Mouse (Mus musculus) G1E (cell line): ENCODE measurements around the gene Cdk5r2.

Experiments used
- CTCF ChIP-seq: IDR thresholded peaks from 2 replicates; pipeline ENCODE4 v1.5.1; 2012; ENCODE audit warnings: low read depth, low read length, inconsistent platforms, mixed read lengths
- GATA1 ChIP-seq: IDR thresholded peaks from 2 replicates; pipeline ENCODE4 v1.6.1; 2012; ENCODE audit warnings: borderline replicate concordance, low read length, inconsistent platforms, mixed read lengths
- GATA2 ChIP-seq: IDR thresholded peaks from 2 replicates; pipeline ENCODE4 v1.6.1; 2012; ENCODE audit warnings: low read depth, low read length, inconsistent platforms, borderline replicate concordance
- POLR2AphosphoS5 ChIP-seq: IDR thresholded peaks from 2 replicates; pipeline ENCODE4 v1.6.1; 2012; ENCODE audit warnings: low read depth, low read length, inconsistent platforms; ENCODE audit not compliant: insufficient replicate concordance
- TAL1 ChIP-seq: conservative IDR thresholded peaks from 2 replicates; pipeline ENCODE4 v1.6.1; 2012; ENCODE audit warnings: low read depth, low read length, inconsistent platforms, mixed read lengths

DNA sequence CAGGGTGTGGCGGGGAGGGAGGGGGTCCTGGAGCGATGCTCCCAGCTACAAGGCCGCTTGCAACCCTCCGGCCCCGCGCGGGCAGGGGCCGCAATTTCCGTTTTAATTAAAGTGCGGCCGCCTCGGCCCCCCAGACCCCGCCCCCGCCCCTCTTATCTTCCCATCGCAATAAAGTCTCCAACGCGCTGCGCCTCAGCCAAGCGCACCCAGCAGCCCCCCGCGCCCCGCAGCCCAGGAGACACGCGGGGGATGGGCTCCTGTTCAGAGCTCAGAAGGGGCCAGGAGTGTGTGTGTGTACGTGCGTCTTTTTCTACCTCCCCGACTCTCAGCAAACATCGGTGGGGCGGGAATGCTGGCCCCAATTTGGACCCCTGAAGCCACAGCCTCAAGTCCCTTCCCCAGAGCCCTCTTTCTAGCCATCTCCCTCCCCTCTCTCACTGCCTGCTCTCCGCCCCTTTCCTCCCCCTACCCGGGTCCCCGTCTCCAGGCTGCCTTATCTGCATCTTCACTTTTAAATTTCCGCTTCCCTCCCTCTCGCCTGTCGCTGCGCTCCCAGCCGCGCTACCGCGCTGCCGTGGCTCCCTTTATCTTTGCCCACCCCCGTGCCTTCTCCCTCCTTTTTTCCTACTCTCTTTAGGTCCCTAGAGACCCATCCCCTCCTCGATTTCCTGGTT is 30.8 kb downstream of the Cdk5r2 start, which contains the start of gene Fev:
- TF ChIP-seq POLR2AphosphoS5 (no peak), CTCF (no peak), TAL1 (no peak), GATA1 (no peak), GATA2 (no peak)
